Mouse (Mus musculus) cerebellum, adult 2 months (tissue): ENCODE data around the gene Smim15.

Source experiments
- CTCF ChIP-seq: fragments of 200-500 bp; IDR thresholded peaks from 2 replicates; pipeline ENCODE4 v1.5.1; 2011; ENCODE audit warnings: low read depth, mild to moderate bottlenecking, control low read depth, low read length, moderate library complexity, borderline replicate concordance; ENCODE audit not compliant: insufficient read depth
- POLR2A ChIP-seq: fragments of 200-500 bp; IDR thresholded peaks from 2 replicates; pipeline ENCODE4 v1.6.1; 2011; ENCODE audit warnings: low read length, control low read depth, borderline replicate concordance; ENCODE audit not compliant: insufficient read depth

DNA sequence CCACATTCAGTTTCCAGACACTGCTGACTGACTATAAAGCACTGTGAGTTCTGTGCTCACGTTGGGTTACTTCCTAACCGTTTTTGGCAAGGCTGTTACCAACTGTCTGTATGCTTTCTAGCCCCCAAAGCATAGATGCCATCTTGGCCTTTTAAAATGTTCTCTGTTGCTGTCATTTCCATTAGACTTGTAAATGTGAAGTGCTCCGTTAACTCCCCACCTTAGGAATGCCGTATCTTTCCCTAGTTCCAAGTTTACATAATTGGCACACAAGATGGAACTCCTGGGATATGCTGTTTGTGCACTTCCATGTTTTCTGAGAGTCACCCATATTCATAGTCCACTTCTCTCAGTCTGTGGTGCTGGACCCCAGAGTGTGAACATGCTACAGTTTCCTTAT is 33.7 kb downstream of the Smim15 start:
- TF ChIP-seq POLR2A (no peak), CTCF (no peak)
